Mouse (Mus musculus): Measurements from ENCODE around the gene Psme2.

DNA sequence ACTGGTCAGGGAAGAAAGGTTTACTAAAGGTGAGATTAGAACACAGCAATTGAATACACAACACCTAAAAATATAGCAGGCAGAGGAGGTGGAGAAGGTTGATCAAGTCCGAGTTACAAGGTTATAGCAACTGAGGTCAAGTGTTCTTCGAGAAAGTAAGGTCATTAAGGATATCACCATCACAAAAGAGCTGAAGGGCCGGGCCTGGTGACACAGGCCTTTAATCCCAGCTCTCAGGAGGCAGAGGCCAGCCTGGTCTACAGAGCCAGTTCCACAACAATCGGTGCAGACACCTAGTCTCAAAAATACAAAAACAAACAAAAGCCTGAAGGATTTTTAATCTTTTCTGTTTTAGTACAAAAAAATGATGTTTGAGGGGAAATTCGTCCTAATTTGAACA lies 39.6 kb downstream of the Psme2 start:
- TF ChIP-seq CTCF (IDR thresholded peaks at IDR 0.05; ENCODE audit: low read depth) = no peak
- TF ChIP-seq EP300 (IDR thresholded peaks at IDR 0.05; ENCODE audit: low read depth) = no peak

Data from liver, postnatal 0 days (tissue).